Mouse (Mus musculus) c-Kit-positive CD71-positive TER-119-positive erythroid progenitor cells, embryonic 14.5 days (primary cell): Measurements from ENCODE around the gene Ndufb7.
A peak's percentile ranks its signal among the peaks of the same experiment; 100 is the strongest.
"Not testable (repeated sequence)": the region's sequence is repeated elsewhere in the genome, so short reads cannot be mapped to it uniquely, and the experiment has no call there.

Experiments used
- DNase-seq: peaks from one replicate; pipeline ENCODE4 v3.0.0-alpha.2; 2013; ENCODE audit warnings: low spot score

Ndufb7 gene

DNA sequence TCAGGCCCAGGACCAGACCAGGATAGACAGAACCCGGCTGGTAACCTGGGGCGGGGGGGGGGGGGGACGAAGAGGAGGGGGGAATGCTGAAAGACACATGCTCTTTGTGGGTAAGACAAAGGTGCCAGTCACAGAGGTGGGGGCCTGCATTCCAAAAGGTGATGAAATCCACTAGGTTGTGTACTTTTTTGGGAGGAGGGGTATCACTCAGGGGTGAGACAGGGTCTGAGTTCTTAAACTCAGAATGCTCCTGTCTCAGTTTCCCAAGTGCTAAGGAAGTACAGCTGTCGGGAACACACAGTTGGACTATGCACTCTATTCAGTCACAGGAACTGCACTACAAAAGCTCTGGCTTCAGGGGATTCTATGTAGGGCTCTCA, 10.0 kb downstream of the Ndufb7 start:
- no peak for DNase-seq

- DNase-seq, result no peak
Observed at GRCm38 (mm10) chr8:83576921-83577320, 10.4 kb downstream of the Ndufb7 start.

DNA sequence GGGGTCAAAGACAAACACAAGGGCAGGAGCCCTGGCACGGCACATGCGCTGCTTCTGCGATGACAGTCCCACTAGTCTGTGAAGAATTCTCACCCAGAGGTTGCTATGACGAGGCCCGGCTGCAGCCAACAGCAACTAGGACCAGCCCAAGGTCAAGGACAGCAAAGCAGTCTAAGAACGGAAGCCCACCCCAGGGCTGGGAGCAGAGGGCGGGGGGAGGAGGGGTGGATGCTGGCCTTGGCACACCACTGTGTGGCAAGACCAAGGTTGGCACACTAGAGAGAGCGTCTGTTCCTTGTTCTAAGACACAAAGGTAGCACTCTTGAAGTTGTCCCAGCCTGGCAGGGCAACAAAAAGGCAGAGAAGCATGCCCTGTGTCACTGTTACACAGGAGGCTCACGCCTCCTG, 10.9 kb downstream of the Ndufb7 start:
- DNase-seq, result no peak

- DNase-seq, result no peak
Observed at GRCm38 (mm10) chr8:83578131-83579055, 11.9 kb downstream of the Ndufb7 start.

GRCm38 (mm10) chr8:83579676-83580075, 13.2 kb downstream of the Ndufb7 start:
- no peak for DNase-seq

GRCm38 (mm10) chr8:83580826-83581225, 14.4 kb downstream of the Ndufb7 start:
- no peak for DNase-seq

- DNase-seq, result no peak
Observed at GRCm38 (mm10) chr8:83582226-83582625, 15.8 kb downstream of the Ndufb7 start.

DNA sequence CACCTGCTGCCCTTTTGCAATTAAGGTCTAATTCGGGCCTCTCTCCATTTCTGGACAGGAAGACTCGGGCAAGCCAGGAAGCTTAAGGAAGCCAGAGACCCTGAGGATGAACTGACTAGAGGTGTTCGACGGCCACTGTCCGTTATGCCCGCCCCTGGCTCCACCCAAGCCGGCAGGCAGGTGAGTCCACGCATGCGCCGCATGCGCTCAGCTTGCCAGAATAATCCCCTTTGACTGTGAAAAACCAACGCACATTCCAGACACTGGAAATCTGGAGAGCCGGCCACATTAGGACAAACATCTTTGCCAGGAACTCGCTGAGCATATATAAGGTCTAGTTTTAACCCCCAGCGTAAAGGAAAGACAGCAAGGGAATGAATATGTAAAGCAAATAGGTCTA, 16.8 kb downstream of the Ndufb7 start:
- no peak for DNase-seq

- DNase-seq, result no peak
Observed at GRCm38 (mm10) chr8:83584771-83585170, 18.3 kb downstream of the Ndufb7 start.

DNA sequence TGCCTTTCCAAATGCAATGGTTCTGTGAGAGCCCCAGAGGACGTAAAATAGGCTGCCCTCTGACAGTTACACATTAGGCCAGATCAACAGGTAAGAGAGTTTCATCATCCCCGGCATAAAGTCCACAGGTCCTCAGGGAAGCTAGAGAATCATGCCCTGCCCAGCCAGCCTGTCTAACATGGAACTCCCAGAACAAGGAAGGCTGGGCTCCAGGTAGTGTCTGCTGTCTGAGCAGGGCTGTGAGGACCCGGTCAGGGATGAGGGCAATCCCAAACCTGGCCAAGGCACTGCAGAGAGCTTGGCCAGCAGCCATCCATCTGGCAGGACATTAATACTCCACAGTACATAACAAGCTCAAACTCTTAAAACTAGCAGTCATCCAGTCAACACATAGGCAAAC, 18.9 kb downstream of the Ndufb7 start:
- DNase-seq, result no peak

GRCm38 (mm10) chr8:83587644-83588043, 21.2 kb downstream of the Ndufb7 start:
- no peak for DNase-seq

- no peak for DNase-seq
Observed at GRCm38 (mm10) chr8:83588886-83589285, 22.4 kb downstream of the Ndufb7 start.

DNA sequence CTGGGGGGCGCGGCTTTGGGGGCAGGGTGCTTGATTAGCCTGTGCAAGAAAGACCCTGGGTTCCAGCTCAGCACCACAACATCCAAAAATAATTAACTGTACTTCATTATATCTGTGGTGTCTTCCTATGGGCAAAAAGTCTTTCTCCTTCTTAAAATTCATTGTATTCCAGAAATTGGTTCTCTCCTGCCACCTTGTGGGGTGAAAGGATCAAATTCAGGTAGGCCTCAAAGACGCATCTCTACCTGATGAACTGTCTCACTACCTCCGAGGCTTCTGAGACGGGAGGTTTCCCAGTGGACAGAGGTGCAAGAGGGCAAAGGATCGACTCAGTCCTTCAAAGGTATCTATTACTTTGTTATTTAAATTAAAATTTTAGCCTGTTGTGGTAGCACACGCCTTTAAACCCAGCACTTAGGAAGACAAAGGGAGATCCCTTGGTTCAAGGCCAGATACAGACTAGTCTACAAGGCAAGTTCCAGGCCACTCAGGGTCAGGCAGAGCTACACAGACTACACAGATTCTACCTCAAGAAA, 24.1 kb downstream of the Ndufb7 start:
- no peak for DNase-seq

DNA sequence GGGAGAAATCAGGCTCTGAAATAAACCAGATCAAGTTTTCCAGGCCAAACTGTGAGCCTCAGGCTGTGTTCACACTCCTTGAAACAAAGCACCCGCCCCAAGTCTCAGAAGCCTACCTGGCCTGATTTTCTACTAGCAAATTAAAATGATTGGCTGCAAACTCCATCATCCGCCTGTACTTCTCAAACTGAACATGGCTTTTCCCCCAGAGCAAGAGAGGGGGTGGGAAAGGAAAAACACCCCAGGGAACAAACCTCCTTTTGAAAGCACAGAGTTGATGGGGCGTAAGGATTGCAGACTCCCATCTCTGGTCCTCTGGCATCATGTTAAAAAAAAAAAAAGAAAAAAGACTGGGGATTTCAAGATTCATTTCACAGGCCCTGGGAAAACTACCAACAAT, 26.2 kb downstream of the Ndufb7 start:
- DNase-seq, result no peak

- no peak for DNase-seq
Observed at GRCm38 (mm10) chr8:83593325-83594166, 27.1 kb downstream of the Ndufb7 start.

- peak; percentile 97 for DNase-seq
Observed at GRCm38 (mm10) chr8:83594167-83595049, 27.9 kb downstream of the Ndufb7 start.

- DNase-seq, result not testable (repeated sequence)
Observed at GRCm38 (mm10) chr8:83595050-83595345, 28.5 kb downstream of the Ndufb7 start.

GRCm38 (mm10) chr8:83596369-83596768, 29.9 kb downstream of the Ndufb7 start:
- DNase-seq, result no peak

- no peak for DNase-seq
Observed at GRCm38 (mm10) chr8:83598146-83598545, 31.7 kb downstream of the Ndufb7 start.

GRCm38 (mm10) chr8:83599814-83600213, 33.3 kb downstream of the Ndufb7 start:
- no peak for DNase-seq

DNA sequence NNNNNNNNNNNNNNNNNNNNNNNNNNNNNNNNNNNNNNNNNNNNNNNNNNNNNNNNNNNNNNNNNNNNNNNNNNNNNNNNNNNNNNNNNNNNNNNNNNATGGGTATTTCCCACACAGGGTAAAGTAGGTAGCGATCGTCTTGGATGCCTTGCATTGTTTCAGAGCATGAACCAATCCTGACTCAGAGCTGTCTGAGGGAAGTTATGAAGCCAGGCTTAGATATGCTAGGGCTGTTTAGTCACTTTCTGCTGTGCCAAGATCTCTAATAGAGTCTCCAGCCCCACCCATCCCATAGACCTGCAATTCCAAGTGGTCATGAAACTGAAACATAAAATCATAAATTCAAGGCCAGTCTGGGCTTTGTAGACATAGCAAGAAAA, 36.2 kb downstream of the Ndufb7 start:
- no peak for DNase-seq
